Mouse (Mus musculus): ENCODE measurements around the gene Iqsec2. TPM values are rescaled to one million over a fixed set of nuclear protein-coding genes. Genes with fewer than 3 reads are reported as not detected.

The Iqsec2 gene
- polyA plus RNA-seq, 1 experiment from 2014 or later = 4.2 TPM

DNA sequence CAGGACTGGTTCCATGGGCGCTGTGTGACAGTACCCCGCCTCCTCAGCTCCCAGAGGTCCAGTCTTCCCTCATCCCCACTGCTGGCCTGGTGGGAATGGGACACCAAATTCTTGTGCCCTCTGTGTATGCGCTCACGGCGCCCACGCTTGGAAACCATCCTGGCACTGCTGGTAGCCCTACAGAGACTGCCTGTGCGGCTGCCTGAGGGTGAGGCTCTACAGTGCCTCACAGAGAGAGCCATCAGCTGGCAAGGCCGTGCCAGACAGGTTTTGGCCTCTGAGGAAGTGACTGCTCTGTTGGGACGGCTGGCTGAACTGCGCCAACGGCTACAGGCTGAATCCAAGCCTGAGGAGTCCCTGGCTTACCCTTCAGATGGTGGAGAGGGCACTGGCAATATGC, 127.1 kb downstream of the Iqsec2 start:
- ATAC-seq (ENCODE audit: insufficient read depth) (no peak), DNase-seq (no peak)
- H3K9me3 ChIP-seq (ENCODE audit: low read depth, low read length) = no peaks in the 10 kb centered on the region
- peaks cover 96% of the 10 kb centered on the region for H3K36me3 ChIP-seq (ENCODE audit: insufficient read depth)
- H3K4me3 ChIP-seq (ENCODE audit: low read depth, low read length) = no peak overlapping the region
- no peak for TF ChIP-seq CTCF (IDR thresholded peaks at IDR 0.05; ENCODE audit: low read depth)
- H3K4me2 ChIP-seq = no peak overlapping the region
- no peak overlapping the region for H3K9ac ChIP-seq
- H3K4me1 ChIP-seq (ENCODE audit: insufficient read depth) = no peaks in the 10 kb centered on the region
- H3K27ac ChIP-seq (ENCODE audit: low read depth) = no peak overlapping the region
- WGBS = 97% methylated on average over 11 of the region's 11 CpGs
- H3K27me3 ChIP-seq (ENCODE audit: insufficient read depth, low read length) = no peaks in the 10 kb centered on the region

Other genes starting within 250 kb of the Iqsec2 start
- 219 and 223 TPM in 2 replicates for gene Hsd17b10, start 142.4 kb upstream of the Iqsec2 start, polyA plus RNA-seq (2014; fragmentation: Nextera tagmentation; extraction: Ambion mirVana)
- gene Ribc1, start 128.0 kb upstream of the Iqsec2 start, polyA plus RNA-seq (2014; fragmentation: Nextera tagmentation; extraction: Ambion mirVana) = 1.5 and 2.0 TPM in 2 replicates
- 116 and 117 TPM in 2 replicates for gene Smc1a, start 127.8 kb upstream of the Iqsec2 start, polyA plus RNA-seq (2014; fragmentation: Nextera tagmentation; extraction: Ambion mirVana)
- gene Kdm5c, start 88.8 kb downstream of the Iqsec2 start, polyA plus RNA-seq (2014; fragmentation: Nextera tagmentation; extraction: Ambion mirVana) = 34.0 and 50.5 TPM in 2 replicates
- gene Kantr, start 183.2 kb downstream of the Iqsec2 start, polyA plus RNA-seq (2014; fragmentation: Nextera tagmentation; extraction: Ambion mirVana) = 13.8 and 14.8 TPM in 2 replicates
- 23.1 and 26.0 TPM in 2 replicates for gene Tspyl2, start 198.2 kb downstream of the Iqsec2 start, polyA plus RNA-seq (2014; fragmentation: Nextera tagmentation; extraction: Ambion mirVana)
- gene Gpr173, start 224.4 kb downstream of the Iqsec2 start, polyA plus RNA-seq (2014; fragmentation: Nextera tagmentation; extraction: Ambion mirVana) = 4.5 and 5.4 TPM in 2 replicates

Measured in lung, embryonic 14.5 days (tissue).